Mouse (Mus musculus): ENCODE data around the gene Klf6. TPM values are rescaled to one million over a fixed set of nuclear protein-coding genes. Genes with fewer than 3 reads are reported as not detected.

Gene Klf6
- polyA plus RNA-seq, 1 experiment from 2014 or later = 23.9 TPM

DNA sequence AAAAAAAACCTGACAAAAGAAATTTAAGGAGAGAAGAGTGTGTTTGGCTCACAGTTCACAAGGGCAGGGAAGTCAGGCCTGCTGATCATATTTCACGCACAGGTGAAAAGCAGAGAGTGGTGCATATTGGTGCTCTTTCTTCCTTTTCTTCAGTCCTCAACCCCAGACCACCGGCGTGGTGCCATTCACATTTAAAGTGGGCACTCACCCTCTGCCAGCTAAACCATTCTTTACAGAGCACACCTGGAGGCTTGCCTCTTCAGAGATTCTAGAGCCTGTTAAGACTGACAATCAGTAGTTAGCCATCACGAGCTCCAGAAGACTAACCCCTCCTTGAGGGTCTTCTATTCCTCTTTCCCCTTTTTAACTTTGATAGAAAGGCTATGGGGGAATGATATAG lies 17.5 kb downstream of the Klf6 start:
- H3K9ac ChIP-seq (ENCODE audit: low read length) = no peak overlapping the region
- no peak overlapping the region for H3K4me2 ChIP-seq (ENCODE audit: low read depth, severe bottlenecking)
- no peaks in the 10 kb centered on the region for H3K4me1 ChIP-seq (ENCODE audit: control insufficient read depth, insufficient read depth, low read length)
- DNase-seq (ENCODE audit: low spot score) (no peak), ATAC-seq (ENCODE audit: insufficient number of reproducible peaks, low FRiP score, low TSS enrichment, low read depth) (no peak)
- H3K27ac ChIP-seq (replicated peaks; ENCODE audit: low read depth, low read length) = no peak overlapping the region
- no peak overlapping the region for H3K4me3 ChIP-seq (ENCODE audit: low read depth, low read length)
- H3K36me3 ChIP-seq (ENCODE audit: control insufficient read depth, insufficient read depth, low read length) = no peaks in the 10 kb centered on the region
- 56% methylated on average over 4 of the region's 4 CpGs for WGBS
- no peaks in the 10 kb centered on the region for H3K27me3 ChIP-seq (ENCODE audit: control insufficient read depth, insufficient read depth, low read length)
- no peaks in the 10 kb centered on the region for H3K9me3 ChIP-seq (ENCODE audit: control insufficient read depth, low read length)

DNA sequence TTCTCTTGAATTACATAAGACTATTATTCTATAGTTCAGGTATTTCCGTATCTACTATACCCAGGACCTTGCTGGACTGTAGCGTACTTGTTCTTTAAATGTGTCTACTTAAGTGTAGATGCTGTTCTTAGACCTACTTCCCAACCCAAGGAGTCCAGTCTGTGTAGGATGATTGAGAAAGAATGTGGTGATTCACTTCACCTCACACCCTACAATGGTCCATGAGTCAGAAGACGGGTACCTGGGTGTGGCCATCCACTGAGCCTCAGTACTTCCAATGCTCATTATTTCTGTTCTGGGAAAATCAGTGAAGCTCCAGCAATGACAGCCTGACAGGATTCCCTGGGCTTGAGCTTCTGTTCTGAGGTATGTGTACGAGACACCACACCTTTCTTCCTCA lies 25.5 kb downstream of the Klf6 start:
- no peak overlapping the region for H3K4me3 ChIP-seq (ENCODE audit: low read depth, low read length)
- no peaks in the 10 kb centered on the region for H3K27me3 ChIP-seq (ENCODE audit: control insufficient read depth, insufficient read depth, low read length)
- H3K9me3 ChIP-seq (ENCODE audit: control insufficient read depth, low read length) = no peaks in the 10 kb centered on the region
- H3K4me1 ChIP-seq (ENCODE audit: control insufficient read depth, insufficient read depth, low read length) = no peaks in the 10 kb centered on the region
- no peak overlapping the region for H3K4me2 ChIP-seq (ENCODE audit: low read depth, severe bottlenecking)
- no peak for DNase-seq (ENCODE audit: low spot score)
- ATAC-seq (ENCODE audit: insufficient number of reproducible peaks, low FRiP score, low TSS enrichment, low read depth) = no peak
- H3K27ac ChIP-seq (replicated peaks; ENCODE audit: low read depth, low read length) = no peak overlapping the region
- no peak overlapping the region for H3K9ac ChIP-seq (ENCODE audit: low read length)
- no peaks in the 10 kb centered on the region for H3K36me3 ChIP-seq (ENCODE audit: control insufficient read depth, insufficient read depth, low read length)
- WGBS = 87% methylated on average over 4 of the region's 4 CpGs

DNA sequence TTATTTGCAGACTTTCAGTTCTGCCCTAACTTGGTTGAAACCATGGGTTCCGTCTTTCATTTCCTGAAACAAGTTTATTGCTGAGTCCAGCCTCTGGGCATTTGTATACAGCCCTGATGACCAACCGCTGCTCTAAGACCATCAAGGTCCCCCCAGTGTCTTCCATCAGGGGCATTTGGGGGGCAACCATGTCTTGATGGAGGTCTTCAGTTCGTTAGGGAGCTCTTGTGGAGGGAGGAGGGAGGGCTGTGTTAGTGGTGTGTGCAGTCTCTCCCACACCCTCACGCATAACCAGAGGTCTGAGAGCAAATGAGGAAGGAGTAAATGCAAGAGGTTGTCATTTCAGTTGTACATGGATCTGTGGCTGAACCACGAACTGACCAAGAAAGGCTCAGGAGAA lies 26.9 kb downstream of the Klf6 start:
- Histone ChIP-seq H3K27me3 (ENCODE audit: control insufficient read depth, insufficient read depth, low read length) (no peaks in the 10 kb centered on the region), H3K27ac (replicated peaks; ENCODE audit: low read depth, low read length) (no peak overlapping the region), H3K4me3 (ENCODE audit: low read depth, low read length) (no peak overlapping the region), H3K9ac (ENCODE audit: low read length) (no peak overlapping the region), H3K9me3 (ENCODE audit: control insufficient read depth, low read length) (no peaks in the 10 kb centered on the region), H3K4me2 (ENCODE audit: low read depth, severe bottlenecking) (no peak overlapping the region), H3K4me1 (ENCODE audit: control insufficient read depth, insufficient read depth, low read length) (no peaks in the 10 kb centered on the region), H3K36me3 (ENCODE audit: control insufficient read depth, insufficient read depth, low read length) (no peaks in the 10 kb centered on the region)
- WGBS = 67% methylated on average over 5 of the region's 5 CpGs
- no peak for ATAC-seq (ENCODE audit: insufficient number of reproducible peaks, low FRiP score, low TSS enrichment, low read depth)
- no peak for DNase-seq (ENCODE audit: low spot score)

DNA sequence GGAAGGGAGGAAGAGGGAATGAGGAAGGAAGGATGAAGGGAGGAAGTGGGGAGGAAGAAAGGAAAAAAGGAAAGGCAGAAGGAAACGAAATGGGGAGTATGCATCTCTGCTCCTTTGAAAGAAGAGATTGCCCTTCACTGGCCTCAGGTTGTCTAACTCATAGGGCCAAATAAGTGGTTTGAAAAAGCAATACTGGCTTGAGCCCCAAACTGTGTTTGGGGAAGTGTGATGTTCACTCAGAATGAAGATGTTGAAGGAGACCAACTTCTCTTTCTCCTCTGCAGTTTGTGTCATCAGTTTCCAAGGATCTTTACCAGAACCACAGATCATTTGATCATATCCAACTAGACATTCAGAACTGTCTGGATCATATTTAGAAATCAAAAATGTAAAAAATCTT lies 27.4 kb downstream of the Klf6 start:
- Histone ChIP-seq H3K9me3 (ENCODE audit: control insufficient read depth, low read length) (no peaks in the 10 kb centered on the region), H3K4me1 (ENCODE audit: control insufficient read depth, insufficient read depth, low read length) (no peaks in the 10 kb centered on the region), H3K4me3 (ENCODE audit: low read depth, low read length) (no peak overlapping the region), H3K36me3 (ENCODE audit: control insufficient read depth, insufficient read depth, low read length) (no peaks in the 10 kb centered on the region), H3K9ac (ENCODE audit: low read length) (no peak overlapping the region), H3K27me3 (ENCODE audit: control insufficient read depth, insufficient read depth, low read length) (no peaks in the 10 kb centered on the region), H3K4me2 (ENCODE audit: low read depth, severe bottlenecking) (no peak overlapping the region), H3K27ac (replicated peaks; ENCODE audit: low read depth, low read length) (no peak overlapping the region)
- DNase-seq (ENCODE audit: low spot score) = no peak
- ATAC-seq (ENCODE audit: insufficient number of reproducible peaks, low FRiP score, low TSS enrichment, low read depth) = no peak
- 83% methylated on average over 1 of the region's 1 CpGs for WGBS

DNA sequence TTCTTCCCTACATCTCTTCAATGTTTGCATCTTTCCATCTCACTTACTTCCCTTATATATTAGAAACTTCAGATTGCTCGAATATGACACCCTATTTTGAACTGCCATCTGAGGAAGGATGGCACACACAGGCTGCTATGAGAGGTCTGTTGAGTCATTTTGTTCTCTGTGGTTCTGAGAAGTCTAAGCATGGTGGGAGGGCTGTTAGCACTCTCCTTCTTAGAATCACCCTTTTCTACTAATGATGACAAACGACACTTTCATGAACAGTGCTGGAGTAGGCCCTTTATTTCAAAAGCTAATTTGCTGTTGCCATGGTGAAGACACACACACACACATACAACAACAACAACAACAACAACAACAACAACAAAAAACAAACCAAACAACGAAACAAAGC lies 28.8 kb downstream of the Klf6 start:
- Histone ChIP-seq H3K4me3 (ENCODE audit: low read depth, low read length) (no peak overlapping the region), H3K36me3 (ENCODE audit: control insufficient read depth, insufficient read depth, low read length) (no peaks in the 10 kb centered on the region), H3K27ac (replicated peaks; ENCODE audit: low read depth, low read length) (no peak overlapping the region), H3K9ac (ENCODE audit: low read length) (no peak overlapping the region), H3K4me2 (ENCODE audit: low read depth, severe bottlenecking) (no peak overlapping the region), H3K27me3 (ENCODE audit: control insufficient read depth, insufficient read depth, low read length) (no peaks in the 10 kb centered on the region), H3K4me1 (ENCODE audit: control insufficient read depth, insufficient read depth, low read length) (no peaks in the 10 kb centered on the region), H3K9me3 (ENCODE audit: control insufficient read depth, low read length) (no peaks in the 10 kb centered on the region)
- ATAC-seq (ENCODE audit: insufficient number of reproducible peaks, low FRiP score, low TSS enrichment, low read depth) = no peak
- DNase-seq (ENCODE audit: low spot score) = no peak
- WGBS = 75% methylated on average over 3 of the region's 3 CpGs

DNA sequence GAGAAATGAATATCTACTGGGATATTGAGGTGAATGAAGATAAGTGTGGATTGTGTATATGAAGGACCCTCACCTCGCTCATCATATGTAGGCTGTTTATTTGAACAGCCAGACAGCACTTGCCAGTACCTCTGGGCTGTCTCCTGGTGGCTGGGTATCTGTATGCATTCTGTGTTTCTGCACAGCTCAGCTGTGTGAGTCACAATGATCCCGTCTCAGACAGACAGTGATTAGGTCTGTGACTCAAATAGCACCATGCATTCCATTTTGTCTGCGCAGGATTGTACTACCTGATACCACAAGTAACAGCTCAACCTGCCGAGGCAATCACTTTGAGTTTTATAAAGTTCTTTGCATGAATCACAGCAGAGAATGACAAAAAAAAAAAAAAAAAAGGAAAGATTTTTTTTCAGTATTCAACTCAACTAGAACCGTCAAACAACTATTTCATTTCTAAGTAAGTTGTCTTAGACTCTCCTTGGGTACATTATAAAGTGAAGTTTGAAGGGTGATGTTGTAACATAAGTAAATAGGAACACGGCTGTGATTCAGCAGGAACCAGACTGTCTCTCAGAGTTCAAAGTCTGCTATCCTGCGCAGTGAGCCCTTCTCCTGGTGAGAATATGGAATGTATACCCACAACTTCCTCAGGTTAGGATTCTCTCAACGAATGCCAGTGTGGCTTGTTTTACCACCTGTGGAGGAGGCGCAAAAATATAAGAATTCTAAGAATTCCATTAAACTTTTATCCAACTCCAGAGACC lies 31.6 kb downstream of the Klf6 start:
- Histone ChIP-seq H3K9ac (ENCODE audit: low read length) (no peak overlapping the region), H3K4me3 (ENCODE audit: low read depth, low read length) (no peak overlapping the region), H3K4me2 (ENCODE audit: low read depth, severe bottlenecking) (no peak overlapping the region), H3K4me1 (ENCODE audit: control insufficient read depth, insufficient read depth, low read length) (no peaks in the 10 kb centered on the region), H3K36me3 (ENCODE audit: control insufficient read depth, insufficient read depth, low read length) (no peaks in the 10 kb centered on the region), H3K27me3 (ENCODE audit: control insufficient read depth, insufficient read depth, low read length) (no peaks in the 10 kb centered on the region), H3K9me3 (ENCODE audit: control insufficient read depth, low read length) (no peaks in the 10 kb centered on the region), H3K27ac (replicated peaks; ENCODE audit: low read depth, low read length) (no peak overlapping the region)
- WGBS = 82% methylated on average over 9 of the region's 9 CpGs
- no peak for ATAC-seq (ENCODE audit: insufficient number of reproducible peaks, low FRiP score, low TSS enrichment, low read depth)
- no peak for DNase-seq (ENCODE audit: low spot score)

DNA sequence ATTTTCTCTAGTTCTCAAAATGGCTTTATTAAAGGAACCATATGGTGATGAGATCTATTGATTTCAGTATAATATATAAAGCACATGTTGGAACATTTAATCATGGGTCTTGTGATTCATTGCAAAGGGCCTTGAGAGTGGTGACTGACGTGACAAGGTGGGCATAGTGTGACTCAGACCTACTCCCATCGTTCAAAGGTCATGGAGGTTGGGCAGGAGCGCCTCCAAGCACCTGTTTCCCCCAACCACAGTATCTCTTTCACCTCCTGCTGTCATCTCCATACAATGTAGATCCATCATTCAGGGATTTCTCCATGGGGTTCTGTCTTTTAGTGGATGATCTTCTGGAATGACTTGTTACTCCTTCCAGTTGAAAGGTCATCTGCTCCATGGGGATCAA lies 33.6 kb downstream of the Klf6 start:
- no peaks in the 10 kb centered on the region for H3K27me3 ChIP-seq (ENCODE audit: control insufficient read depth, insufficient read depth, low read length)
- ATAC-seq (ENCODE audit: insufficient number of reproducible peaks, low FRiP score, low TSS enrichment, low read depth) (no peak), DNase-seq (ENCODE audit: low spot score) (no peak)
- no peaks in the 10 kb centered on the region for H3K36me3 ChIP-seq (ENCODE audit: control insufficient read depth, insufficient read depth, low read length)
- H3K27ac ChIP-seq (replicated peaks; ENCODE audit: low read depth, low read length) = no peak overlapping the region
- WGBS = 73% methylated on average over 3 of the region's 3 CpGs
- H3K4me3 ChIP-seq (ENCODE audit: low read depth, low read length) = no peak overlapping the region
- H3K9ac ChIP-seq (ENCODE audit: low read length) = no peak overlapping the region
- no peak overlapping the region for H3K4me2 ChIP-seq (ENCODE audit: low read depth, severe bottlenecking)
- no peaks in the 10 kb centered on the region for H3K9me3 ChIP-seq (ENCODE audit: control insufficient read depth, low read length)
- no peaks in the 10 kb centered on the region for H3K4me1 ChIP-seq (ENCODE audit: control insufficient read depth, insufficient read depth, low read length)

DNA sequence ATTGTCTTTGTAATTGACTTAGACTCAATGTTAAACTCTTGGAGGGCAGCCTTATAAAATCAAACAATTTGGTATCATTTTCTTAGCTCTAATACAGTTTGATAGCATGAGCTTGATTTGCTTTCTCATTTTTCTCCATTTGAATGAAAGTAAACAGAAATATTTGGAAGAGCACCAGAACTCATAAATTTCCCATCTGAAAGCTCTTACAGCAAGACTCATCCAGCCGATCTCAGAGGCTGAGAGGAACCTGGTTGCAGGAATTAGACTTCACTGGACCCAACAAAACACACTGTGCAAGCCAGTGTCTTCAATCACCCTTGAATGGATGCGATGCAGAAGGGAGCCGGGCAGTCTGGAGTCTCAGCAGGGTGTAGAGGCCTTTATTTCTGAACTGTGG lies 34.6 kb downstream of the Klf6 start:
- Histone ChIP-seq H3K27me3 (ENCODE audit: control insufficient read depth, insufficient read depth, low read length) (no peaks in the 10 kb centered on the region), H3K4me3 (ENCODE audit: low read depth, low read length) (no peak overlapping the region), H3K9me3 (ENCODE audit: control insufficient read depth, low read length) (no peaks in the 10 kb centered on the region), H3K9ac (ENCODE audit: low read length) (no peak overlapping the region), H3K4me2 (ENCODE audit: low read depth, severe bottlenecking) (no peak overlapping the region), H3K4me1 (ENCODE audit: control insufficient read depth, insufficient read depth, low read length) (no peaks in the 10 kb centered on the region), H3K27ac (replicated peaks; ENCODE audit: low read depth, low read length) (no peak overlapping the region), H3K36me3 (ENCODE audit: control insufficient read depth, insufficient read depth, low read length) (no peaks in the 10 kb centered on the region)
- no peak for DNase-seq (ENCODE audit: low spot score)
- no peak for ATAC-seq (ENCODE audit: insufficient number of reproducible peaks, low FRiP score, low TSS enrichment, low read depth)
- 76% methylated on average over 3 of the region's 3 CpGs for WGBS
